Mouse (Mus musculus): ENCODE measurements around the gene Lifr. TPM values are rescaled to one million over a fixed set of nuclear protein-coding genes. Genes with fewer than 3 reads are reported as not detected.

The Lifr gene
- polyA plus RNA-seq, 1 experiment from 2014 or later = 20.4 TPM

DNA sequence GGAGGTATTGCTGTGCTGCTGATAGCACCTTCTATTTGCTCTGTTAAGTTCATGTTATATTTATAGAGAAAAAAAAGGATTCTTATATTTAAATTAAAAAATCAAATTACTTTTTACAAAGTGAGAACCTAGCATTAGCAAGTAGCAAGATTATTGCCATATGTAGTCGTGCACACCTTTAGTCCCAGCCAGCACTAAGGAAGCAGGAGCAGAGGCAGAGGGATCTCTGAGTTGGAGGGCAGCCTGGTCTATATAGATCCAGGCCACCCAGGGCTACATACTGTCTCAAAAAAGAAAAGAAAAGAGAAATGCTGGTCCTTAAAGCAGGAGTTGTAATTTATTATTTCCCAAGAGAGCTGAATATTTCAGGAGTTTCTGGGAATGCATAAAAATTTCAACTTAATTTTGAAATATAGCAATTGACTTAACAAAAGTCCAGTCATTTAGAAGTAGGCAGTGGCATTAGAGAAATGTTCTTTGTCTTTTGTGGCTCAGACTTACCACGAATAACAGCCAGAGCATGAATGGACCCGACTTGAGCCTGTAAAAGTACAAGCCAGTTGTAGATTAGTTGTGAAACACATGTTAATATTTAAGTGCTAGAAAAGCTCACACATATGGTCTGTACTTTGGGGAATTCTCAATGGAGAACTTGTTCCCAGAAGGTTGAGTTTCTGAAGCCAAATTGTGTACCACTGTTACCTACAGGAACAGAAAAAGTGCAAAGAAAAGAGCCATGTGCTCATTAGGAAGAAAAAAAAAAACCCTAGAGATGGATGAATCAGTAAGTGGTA is 107.4 kb downstream of the Lifr start:
- no peak overlapping the region for H3K9ac ChIP-seq (ENCODE audit: low read length)
- no peaks in the 10 kb centered on the region for H3K36me3 ChIP-seq (ENCODE audit: control insufficient read depth, insufficient read depth, low read length)
- H3K9me3 ChIP-seq (replicated peaks; ENCODE audit: control insufficient read depth, low read length) = no peaks in the 10 kb centered on the region
- ATAC-seq (ENCODE audit: insufficient read depth, low FRiP score) = no peak
- no peak overlapping the region for H3K4me2 ChIP-seq (ENCODE audit: low read depth, low read length)
- no peak overlapping the region for H3K27ac ChIP-seq (ENCODE audit: low read length)
- peaks cover 22% of the 10 kb centered on the region for H3K4me1 ChIP-seq (ENCODE audit: control insufficient read depth, insufficient read depth, low read length)
- 77% methylated on average over 3 of the region's 3 CpGs for whole genome bisulfite sequencing
- no peaks in the 10 kb centered on the region for H3K27me3 ChIP-seq (ENCODE audit: control insufficient read depth, insufficient read depth, low read length)
- no peak overlapping the region for H3K4me3 ChIP-seq (replicated peaks; ENCODE audit: low read length)

DNA sequence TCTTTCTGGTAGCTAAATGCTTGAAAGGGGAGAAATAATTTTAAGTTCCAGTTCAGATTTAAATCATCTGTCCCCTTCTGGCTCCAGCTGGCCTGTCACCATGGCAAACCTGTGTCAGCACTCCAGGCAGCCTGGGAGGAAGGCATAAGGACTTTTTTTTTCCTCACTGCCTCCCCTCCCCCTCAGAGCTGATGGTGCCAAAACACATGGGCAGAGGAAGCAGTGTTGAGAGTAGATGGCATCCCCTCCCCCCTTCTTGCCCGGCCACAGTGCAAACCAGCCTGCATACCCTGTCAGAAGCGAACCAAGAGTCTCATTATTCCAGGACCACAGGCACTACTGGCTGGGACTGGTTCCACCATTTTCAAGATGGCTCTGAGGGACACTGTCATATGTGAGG is 108.4 kb downstream of the Lifr start:
- 67% methylated on average over 2 of the region's 2 CpGs for WGBS
- no peak overlapping the region for H3K9ac ChIP-seq (ENCODE audit: low read length)
- no peaks in the 10 kb centered on the region for H3K9me3 ChIP-seq (replicated peaks; ENCODE audit: control insufficient read depth, low read length)
- no peak overlapping the region for H3K27ac ChIP-seq (ENCODE audit: low read length)
- peaks cover 29% of the 10 kb centered on the region for H3K4me1 ChIP-seq (ENCODE audit: control insufficient read depth, insufficient read depth, low read length)
- no peak overlapping the region for H3K4me2 ChIP-seq (ENCODE audit: low read depth, low read length)
- H3K4me3 ChIP-seq (replicated peaks; ENCODE audit: low read length) = no peak overlapping the region
- ATAC-seq (ENCODE audit: insufficient read depth, low FRiP score) = no peak
- no peaks in the 10 kb centered on the region for H3K27me3 ChIP-seq (ENCODE audit: control insufficient read depth, insufficient read depth, low read length)
- H3K36me3 ChIP-seq (ENCODE audit: control insufficient read depth, insufficient read depth, low read length) = no peaks in the 10 kb centered on the region

DNA sequence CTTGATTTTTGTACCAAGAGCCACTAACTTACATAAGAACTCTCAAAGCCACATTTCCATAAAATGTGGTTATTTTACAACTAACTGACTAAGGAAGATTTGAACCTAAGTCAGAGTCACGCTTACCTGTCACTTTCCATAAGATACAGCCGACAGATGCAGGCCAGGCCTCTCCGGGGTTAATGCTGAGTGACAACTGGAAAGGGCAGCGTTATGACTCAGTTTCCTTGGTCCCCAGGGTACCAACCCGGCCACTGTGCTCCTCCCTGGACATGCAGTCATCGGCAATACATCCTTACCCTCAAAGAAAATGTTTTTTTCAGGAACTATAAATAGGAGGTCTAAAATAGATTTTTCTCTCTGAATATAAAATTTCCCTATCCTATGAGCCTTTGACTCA is 109.9 kb downstream of the Lifr start:
- Histone ChIP-seq H3K36me3 (ENCODE audit: control insufficient read depth, insufficient read depth, low read length) (no peaks in the 10 kb centered on the region), H3K27me3 (ENCODE audit: control insufficient read depth, insufficient read depth, low read length) (no peaks in the 10 kb centered on the region), H3K4me1 (ENCODE audit: control insufficient read depth, insufficient read depth, low read length) (peaks cover 30% of the 10 kb centered on the region), H3K4me3 (replicated peaks; ENCODE audit: low read length) (no peak overlapping the region), H3K9me3 (replicated peaks; ENCODE audit: control insufficient read depth, low read length) (no peaks in the 10 kb centered on the region), H3K9ac (ENCODE audit: low read length) (no peak overlapping the region), H3K4me2 (ENCODE audit: low read depth, low read length) (no peak overlapping the region), H3K27ac (ENCODE audit: low read length) (no peak overlapping the region)
- WGBS = 75% methylated on average over 6 of the region's 6 CpGs
- ATAC-seq (ENCODE audit: insufficient read depth, low FRiP score) = no peak

DNA sequence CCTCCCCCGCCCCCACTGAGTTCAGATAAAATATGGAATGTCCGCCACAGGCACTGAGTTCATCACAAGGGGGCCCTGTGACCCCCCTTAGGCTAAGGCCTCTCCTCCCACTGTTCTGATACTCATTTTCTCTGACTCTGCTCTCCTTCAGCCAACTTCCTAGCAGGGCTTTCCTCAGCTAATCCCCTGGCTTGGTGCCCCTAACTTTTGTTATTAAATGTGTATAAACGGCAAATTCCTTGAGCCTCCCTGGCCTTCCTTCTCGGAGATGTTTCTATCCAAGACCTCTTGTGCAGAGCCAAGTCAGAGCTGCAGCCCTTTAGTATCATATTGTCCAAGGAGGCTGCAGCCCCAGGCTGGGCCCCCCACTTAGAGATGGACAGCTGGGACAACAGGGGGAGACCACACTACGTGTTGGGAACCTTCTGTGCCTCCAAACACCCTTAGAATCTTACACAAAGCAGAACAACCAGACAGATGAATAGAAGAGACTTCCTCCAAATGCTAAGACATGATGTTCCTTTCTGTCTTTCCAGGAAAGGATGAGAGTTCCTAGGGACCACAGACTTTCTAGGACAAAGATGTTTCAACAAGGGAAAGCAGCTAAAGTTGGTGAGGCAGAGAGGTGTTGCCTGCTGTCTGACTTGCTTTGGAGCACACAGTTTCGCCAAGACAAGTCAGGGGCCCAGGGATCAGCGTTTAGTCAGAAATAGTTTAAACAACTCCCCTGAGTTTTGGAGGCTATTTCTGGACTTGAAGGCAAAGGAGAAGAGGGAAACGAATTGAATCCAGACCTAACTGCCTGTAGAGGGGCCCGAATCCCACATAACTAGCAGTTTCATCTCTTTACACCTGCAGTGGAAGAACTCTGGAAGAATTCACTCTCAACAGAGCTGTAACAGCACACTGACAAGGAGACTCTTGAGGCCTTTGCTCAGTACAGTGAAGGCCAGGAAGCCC is 111.3 kb downstream of the Lifr start:
- 39% methylated on average over 9 of the region's 9 CpGs for WGBS

DNA sequence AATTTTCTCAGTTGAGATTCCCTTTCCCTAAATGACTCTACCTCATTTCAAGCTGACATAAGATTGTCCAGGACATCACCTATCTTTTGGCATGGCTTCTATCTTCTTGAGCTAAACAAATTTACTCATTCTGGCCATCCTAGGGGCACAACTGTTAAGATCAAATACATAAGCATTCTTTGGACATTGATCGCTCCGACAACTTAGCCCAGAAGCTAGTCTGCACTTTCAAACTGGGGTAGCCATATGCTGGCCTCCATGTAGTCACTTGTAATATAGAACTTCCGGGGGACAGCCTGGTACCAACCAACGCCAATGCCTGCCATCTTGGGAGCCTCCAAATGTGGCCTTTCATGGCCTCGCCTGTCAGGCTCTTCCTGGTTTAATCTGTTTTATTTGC is 112.6 kb downstream of the Lifr start:
- H3K27ac ChIP-seq (ENCODE audit: low read length) = peak overlapping the region; percentile 83
- no peak overlapping the region for H3K9ac ChIP-seq (ENCODE audit: low read length)
- H3K9me3 ChIP-seq (replicated peaks; ENCODE audit: control insufficient read depth, low read length) = no peaks in the 10 kb centered on the region
- 87% methylated on average over 5 of the region's 5 CpGs for WGBS
- ATAC-seq (ENCODE audit: insufficient read depth, low FRiP score) = no peak
- no peak overlapping the region for H3K4me2 ChIP-seq (ENCODE audit: low read depth, low read length)
- H3K4me3 ChIP-seq (replicated peaks; ENCODE audit: low read length) = no peak overlapping the region
- H3K27me3 ChIP-seq (ENCODE audit: control insufficient read depth, insufficient read depth, low read length) = no peaks in the 10 kb centered on the region
- peaks cover 30% of the 10 kb centered on the region for H3K4me1 ChIP-seq (ENCODE audit: control insufficient read depth, insufficient read depth, low read length)
- H3K36me3 ChIP-seq (ENCODE audit: control insufficient read depth, insufficient read depth, low read length) = no peaks in the 10 kb centered on the region

More for the DNA sequence above, 111.3 kb downstream of the Lifr start:
- no peak overlapping the region for H3K4me3 ChIP-seq (replicated peaks; ENCODE audit: low read length)
- no peaks in the 10 kb centered on the region for H3K36me3 ChIP-seq (ENCODE audit: control insufficient read depth, insufficient read depth, low read length)
- no peak overlapping the region for H3K4me2 ChIP-seq (ENCODE audit: low read depth, low read length)
- peak; percentile 82 for ATAC-seq (ENCODE audit: insufficient read depth, low FRiP score)
- H3K27ac ChIP-seq (ENCODE audit: low read length) = peak overlapping the region; percentile 93
- no peaks in the 10 kb centered on the region for H3K9me3 ChIP-seq (replicated peaks; ENCODE audit: control insufficient read depth, low read length)
- H3K4me1 ChIP-seq (ENCODE audit: control insufficient read depth, insufficient read depth, low read length) = peaks cover 30% of the 10 kb centered on the region
- H3K9ac ChIP-seq (ENCODE audit: low read length) = no peak overlapping the region
- no peaks in the 10 kb centered on the region for H3K27me3 ChIP-seq (ENCODE audit: control insufficient read depth, insufficient read depth, low read length)

DNA sequence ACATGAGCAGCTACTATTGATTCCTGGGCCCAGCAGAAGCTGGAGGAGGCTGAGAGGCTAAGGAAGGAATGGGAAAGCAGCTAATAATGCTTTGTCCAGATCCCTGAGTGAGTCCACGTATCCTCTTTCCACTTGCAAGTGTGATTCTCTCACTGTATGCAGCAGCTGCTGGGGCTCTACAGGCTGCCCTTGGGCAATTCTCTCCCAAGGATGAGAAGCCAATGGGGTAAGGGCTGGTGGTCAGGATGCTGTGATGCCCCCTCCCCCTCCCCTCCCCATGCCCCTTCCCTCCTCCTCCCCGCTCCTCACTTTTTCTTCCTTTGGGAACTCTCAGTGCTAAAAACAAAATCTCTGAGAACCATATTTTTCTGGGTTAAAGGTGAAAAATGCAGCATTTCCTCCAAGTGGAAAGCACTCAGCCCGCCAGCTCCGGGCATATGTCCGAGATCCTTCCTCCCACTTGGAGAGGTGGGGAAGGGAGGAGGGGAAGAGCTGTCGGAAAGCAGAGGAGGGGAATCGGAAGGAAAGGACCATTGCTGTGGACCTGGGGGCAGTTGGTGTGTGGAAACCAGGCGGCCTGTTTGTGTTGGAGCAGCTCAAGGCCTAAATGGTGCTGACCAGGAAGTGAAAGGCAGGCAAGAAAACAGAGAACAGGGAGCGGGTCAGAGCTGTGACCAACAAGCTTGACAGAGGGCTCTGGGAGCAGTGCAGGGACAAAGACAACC is 113.4 kb downstream of the Lifr start:
- Histone ChIP-seq H3K4me1 (ENCODE audit: control insufficient read depth, insufficient read depth, low read length) (peaks cover 30% of the 10 kb centered on the region), H3K27ac (ENCODE audit: low read length) (peak overlapping the region; percentile 83), H3K9ac (ENCODE audit: low read length) (peak overlapping the region; percentile 31; the same call in 1 of the 2 replicates), H3K4me2 (ENCODE audit: low read depth, low read length) (no peak overlapping the region), H3K9me3 (replicated peaks; ENCODE audit: control insufficient read depth, low read length) (no peaks in the 10 kb centered on the region), H3K36me3 (ENCODE audit: control insufficient read depth, insufficient read depth, low read length) (no peaks in the 10 kb centered on the region), H3K4me3 (replicated peaks; ENCODE audit: low read length) (no peak overlapping the region), H3K27me3 (ENCODE audit: control insufficient read depth, insufficient read depth, low read length) (no peaks in the 10 kb centered on the region)
- WGBS = 36% methylated on average over 9 of the region's 9 CpGs
- ATAC-seq (ENCODE audit: insufficient read depth, low FRiP score) = no peak; the same call in 1 of the 2 replicates

DNA sequence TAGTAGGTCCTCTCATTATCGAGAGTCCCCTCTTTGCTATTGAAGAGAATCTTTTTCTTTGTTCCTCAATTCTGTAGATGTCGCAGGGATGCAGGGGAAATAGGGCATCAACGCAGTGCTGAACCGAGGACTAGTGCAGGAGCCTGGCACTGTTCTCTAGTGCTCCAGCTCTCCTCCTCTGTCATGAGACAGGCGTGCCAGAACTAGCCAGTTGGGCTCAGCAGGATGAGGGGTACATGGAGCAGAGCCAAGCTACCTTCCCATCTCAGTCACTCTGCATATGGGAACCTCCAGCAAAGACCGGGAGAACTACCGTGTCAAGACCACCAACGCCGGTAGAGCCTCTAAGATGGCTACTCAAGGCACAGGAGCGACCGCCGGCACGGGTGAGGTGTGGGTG is 114.5 kb downstream of the Lifr start:
- 88% methylated on average over 13 of the region's 13 CpGs for WGBS
- no peak overlapping the region for H3K27ac ChIP-seq (ENCODE audit: low read length)
- H3K36me3 ChIP-seq (ENCODE audit: control insufficient read depth, insufficient read depth, low read length) = no peaks in the 10 kb centered on the region
- H3K9me3 ChIP-seq (replicated peaks; ENCODE audit: control insufficient read depth, low read length) = no peaks in the 10 kb centered on the region
- no peak overlapping the region for H3K4me3 ChIP-seq (replicated peaks; ENCODE audit: low read length)
- ATAC-seq (ENCODE audit: insufficient read depth, low FRiP score) = no peak
- peaks cover 30% of the 10 kb centered on the region for H3K4me1 ChIP-seq (ENCODE audit: control insufficient read depth, insufficient read depth, low read length)
- no peak overlapping the region for H3K4me2 ChIP-seq (ENCODE audit: low read depth, low read length)
- no peaks in the 10 kb centered on the region for H3K27me3 ChIP-seq (ENCODE audit: control insufficient read depth, insufficient read depth, low read length)
- H3K9ac ChIP-seq (ENCODE audit: low read length) = no peak overlapping the region

DNA sequence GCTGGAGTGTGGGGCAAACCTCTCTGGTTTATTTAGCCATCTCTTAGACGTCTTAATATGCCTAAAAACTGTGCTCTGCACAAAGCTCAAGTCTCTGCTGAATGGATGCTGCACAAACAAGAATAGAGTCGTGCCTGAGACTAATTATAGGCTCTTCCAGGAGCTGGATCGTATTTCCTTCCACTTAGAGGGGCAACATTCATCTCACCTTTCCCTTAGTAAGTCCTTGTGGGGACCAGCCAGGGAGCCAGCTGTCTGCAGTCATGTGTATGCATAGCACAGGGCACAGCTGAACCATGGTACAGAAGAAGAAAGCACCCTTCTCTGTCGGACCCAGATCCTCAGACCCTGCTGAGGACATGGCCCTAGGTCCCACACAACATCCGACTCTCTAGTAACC is 115.7 kb downstream of the Lifr start:
- H3K36me3 ChIP-seq (ENCODE audit: control insufficient read depth, insufficient read depth, low read length) = no peaks in the 10 kb centered on the region
- no peak overlapping the region for H3K4me2 ChIP-seq (ENCODE audit: low read depth, low read length)
- H3K4me1 ChIP-seq (ENCODE audit: control insufficient read depth, insufficient read depth, low read length) = peaks cover 26% of the 10 kb centered on the region
- WGBS = 48% methylated on average over 5 of the region's 5 CpGs
- no peak overlapping the region for H3K9ac ChIP-seq (ENCODE audit: low read length)
- H3K27ac ChIP-seq (ENCODE audit: low read length) = no peak overlapping the region
- ATAC-seq (ENCODE audit: insufficient read depth, low FRiP score) = no peak
- no peaks in the 10 kb centered on the region for H3K9me3 ChIP-seq (replicated peaks; ENCODE audit: control insufficient read depth, low read length)
- no peaks in the 10 kb centered on the region for H3K27me3 ChIP-seq (ENCODE audit: control insufficient read depth, insufficient read depth, low read length)
- H3K4me3 ChIP-seq (replicated peaks; ENCODE audit: low read length) = no peak overlapping the region
